ENCODE assay signal across 20 mouse cellular contexts in the genomic region with DNA sequence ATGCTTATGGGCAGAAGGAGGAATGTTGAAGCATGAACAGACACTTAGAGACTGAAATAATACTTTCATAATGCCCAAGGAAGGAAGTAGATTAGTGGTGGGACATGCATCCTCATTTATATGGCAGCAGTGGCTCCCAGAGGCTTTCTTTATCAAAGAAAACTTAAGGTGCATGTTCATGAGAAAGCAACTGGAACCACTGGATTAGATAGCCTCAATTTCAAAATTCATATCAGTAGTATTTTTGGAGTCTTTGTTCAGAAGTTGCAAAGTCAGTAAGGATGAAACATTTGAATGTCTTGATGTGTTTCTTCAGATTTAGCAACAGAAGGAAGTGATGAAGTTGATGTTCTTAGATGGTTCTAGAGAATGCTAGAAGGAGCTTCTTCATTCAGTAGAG.
DNase-seq lines count a peak whose midpoint lies in the region; ATAC-seq and TF ChIP-seq lines count a peak whose summit lies in the region.
"Had no signal": no experiment of that assay in that cellular context is flagged by ENCODE, and none has a peak within 500 bp of the region (broad histone marks: within the 10 kb centered on the region; RNA-seq: fewer than 3 reads in every experiment).

No protein-coding gene starts in this region.

- TF ChIP-seq EP300 in CH12.LX (IDR thresholded peaks at IDR 0.05; ENCODE audit: low read length) = no peak
- TF ChIP-seq EP300 in liver, postnatal 0 days (IDR thresholded peaks at IDR 0.05; ENCODE audit: low read depth) = no peak

- no peak overlapping the region for H3K9ac ChIP-seq in CH12.LX (ENCODE audit: insufficient read depth, low read depth)
- H3K9ac ChIP-seq in liver, postnatal 0 days (replicated peaks) = no peak overlapping the region
- H3K9ac ChIP-seq: embryonic facial prominence, embryonic 12.5 days; forebrain, embryonic 13.5 days; forebrain, embryonic 15.5 days; forebrain, postnatal 0 days had no signal

- peaks cover 0 to 14% of the 10 kb centered on the region in 2 experiments; a peak in 2 of 4 replicates for H3K4me1 ChIP-seq in CH12.LX (ENCODE audit: control insufficient read depth in 1 of 2, insufficient read depth in 2 of 2)
- H3K4me1 ChIP-seq in liver, postnatal 0 days (ENCODE audit: insufficient read depth) = no peaks in the 10 kb centered on the region
- H3K4me1 ChIP-seq: embryonic facial prominence, embryonic 12.5 days; forebrain, embryonic 13.5 days; forebrain, embryonic 15.5 days had no signal

- dilution Hi-C loops in CH12.LX (cut with MboI; ENCODE audit: extremely low pct_ligation_motif_present, extremely low pct_unique_long_range_greater_than_20kb, low sequenced_read_pairs) = no loop called here

- in situ Hi-C loops in CH12.LX (cut with MboI; ENCODE audit: low pct_ligation_motif_present, low pct_unique_long_range_greater_than_20kb, low sequenced_read_pairs) = loop anchor here (10.0 to 25.0 kb wide), 2 partner anchors 78 to 376 kb away; a partner anchor contains a TSS

- peak; percentile 0 for TF ChIP-seq RAD21 in CH12.LX (IDR thresholded peaks at IDR 0.05; ENCODE audit: low read depth, low read length)

- no peaks in the 10 kb centered on the region for H3K79me2 ChIP-seq in CH12.LX (replicated peaks; ENCODE audit: control insufficient read depth, extremely low read depth, insufficient read depth, poor library complexity, severe bottlenecking)

- H3K27me3 ChIP-seq in CH12.LX (replicated peaks) = no peaks in the 10 kb centered on the region
- H3K27me3 ChIP-seq in liver, postnatal 0 days (ENCODE audit: insufficient read depth, low read length) = no peaks in the 10 kb centered on the region
- H3K27me3 ChIP-seq: embryonic facial prominence, embryonic 12.5 days; forebrain, embryonic 13.5 days; forebrain, embryonic 15.5 days had no signal

- no peak for TF ChIP-seq CTCF in CH12.LX (conservative IDR thresholded peaks at IDR 0.05 in 1 of 2, IDR thresholded peaks at IDR 0.05 in 1 of 2; ENCODE audit: low read depth in 2 of 2, low read length in 2 of 2)
- TF ChIP-seq CTCF in liver, postnatal 0 days (IDR thresholded peaks at IDR 0.05; ENCODE audit: low read depth) = no peak

- no peak for ATAC-seq in liver, postnatal 0 days
- ATAC-seq: CD4-positive, CD25-positive, alpha-beta regulatory T cell, adult 4 months; forebrain, embryonic 13.5 days; forebrain, embryonic 15.5 days; forebrain, postnatal 0 days had no signal

- H3K36me3 ChIP-seq in CH12.LX (replicated peaks in 1 of 2; ENCODE audit: control insufficient read depth in 1 of 2, insufficient read depth in 1 of 2, low read length in 1 of 2) = no peaks in the 10 kb centered on the region
- no peaks in the 10 kb centered on the region for H3K36me3 ChIP-seq in liver, postnatal 0 days (replicated peaks; ENCODE audit: insufficient read depth, low read length)
- H3K36me3 ChIP-seq: embryonic facial prominence, embryonic 10.5 days; embryonic facial prominence, embryonic 12.5 days; forebrain, embryonic 15.5 days had no signal

- H3K27ac ChIP-seq in CH12.LX (ENCODE audit: insufficient read depth, low read depth) = no peak overlapping the region
- no peak overlapping the region for H3K27ac ChIP-seq in liver, postnatal 0 days (ENCODE audit: low read depth)
- H3K27ac ChIP-seq: embryonic facial prominence, embryonic 10.5 days; embryonic facial prominence, embryonic 12.5 days; forebrain, embryonic 13.5 days; forebrain, embryonic 15.5 days had no signal

- DNase-seq in 416B (ENCODE audit: low read depth) = peak; percentile 49
- no peak for DNase-seq in CH12.LX (ENCODE audit: extremely low read depth)
- peak; percentile 4 for DNase-seq in MEL-GATA-1-ER (ENCODE audit: extremely low read depth, low read depth)
- DNase-seq in liver, postnatal 0 days = no peak
- DNase-seq in layer of hippocampus, postnatal 36 days = no peak
- DNase-seq: adrenal gland, adult 2 months; adrenal gland, postnatal 10 days; adrenal gland, postnatal 25 days; B cell, adult 2 months; cerebellum, adult 11 months; cerebellum, adult 18-20 months; cerebellum, adult 9-10 months; cerebellum, postnatal 10 days; cerebellum, postnatal 25 days; forebrain, postnatal 0 days had no signal

- H3K4me2 ChIP-seq in CH12.LX (ENCODE audit: insufficient read depth, low read depth, poor library complexity, severe bottlenecking) = no peak overlapping the region
- H3K4me2 ChIP-seq in liver, postnatal 0 days (ENCODE audit: low read depth, low read length) = no peak overlapping the region
- H3K4me2 ChIP-seq: embryonic facial prominence, embryonic 12.5 days; forebrain, embryonic 13.5 days; forebrain, embryonic 15.5 days had no signal

- no peak overlapping the region for H3K4me3 ChIP-seq in CH12.LX (replicated peaks in 1 of 3; ENCODE audit: low read depth in 2 of 3, low read length in 2 of 3, poor library complexity in 1 of 3)
- H3K4me3 ChIP-seq in liver, postnatal 0 days (ENCODE audit: low read depth, low read length) = no peak overlapping the region
- H3K4me3 ChIP-seq: embryonic facial prominence, embryonic 10.5 days; embryonic facial prominence, embryonic 12.5 days; forebrain, embryonic 13.5 days; forebrain, embryonic 15.5 days had no signal

- no peak for TF ChIP-seq POLR2A in CH12.LX (IDR thresholded peaks at IDR 0.05; ENCODE audit: low read depth, low read length)

- no peaks in the 10 kb centered on the region for H3K9me3 ChIP-seq in CH12.LX (replicated peaks; ENCODE audit: low read length)
- H3K9me3 ChIP-seq in liver, postnatal 0 days (ENCODE audit: low read length) = no peaks in the 10 kb centered on the region
- H3K9me3 ChIP-seq: embryonic facial prominence, embryonic 10.5 days; embryonic facial prominence, embryonic 12.5 days; forebrain, embryonic 13.5 days; forebrain, embryonic 15.5 days had no signal

TF ChIP-seq in CH12.LX, 34 proteins besides CTCF, POLR2A, EP300 and RAD21:
- TF ChIP-seq SIN3A (IDR thresholded peaks at IDR 0.05; ENCODE audit: low read length) (no peak), MAX (IDR thresholded peaks at IDR 0.05; ENCODE audit: low read length) (no peak), BHLHE40 (IDR thresholded peaks at IDR 0.05; ENCODE audit: low read depth, low read length) (no peak), NELFE (IDR thresholded peaks at IDR 0.05; ENCODE audit: low read depth, low read length) (no peak), IRF4 (IDR thresholded peaks at IDR 0.05; ENCODE audit: low read depth, low read length) (no peak), MAZ (IDR thresholded peaks at IDR 0.05; ENCODE audit: low read depth, low read length) (no peak)

Comparison
In these comparisons a context has a peak if more than half of its experiments do, and no peak if none do; other contexts are left out.
1. DNase-seq: peak in 416B (single experiment) and MEL-GATA-1-ER (single experiment); none in CH12.LX (single experiment), liver, postnatal 0 days (single experiment) and layer of hippocampus, postnatal 36 days (0 of 2).